Mouse (Mus musculus): Measurements from ENCODE around the gene Tmem169. TPM values are rescaled to one million over a fixed set of nuclear protein-coding genes. Genes with fewer than 3 reads are reported as not detected.

Gene Tmem169
- polyA plus RNA-seq, 1 experiment from 2014 or later: 0.10 TPM

- H3K4me1 ChIP-seq (ENCODE audit: insufficient read depth, low read depth, low read length): no peaks in the 10 kb centered on the region
- no peaks in the 10 kb centered on the region for H3K9me3 ChIP-seq (ENCODE audit: low read length)
- ATAC-seq (no peak), DNase-seq (ENCODE audit: low spot score) (no peak)
- no peaks in the 10 kb centered on the region for H3K27me3 ChIP-seq (replicated peaks; ENCODE audit: insufficient read depth, low read length)
- H3K36me3 ChIP-seq (ENCODE audit: insufficient read depth, low read length): no peaks in the 10 kb centered on the region
- no peak overlapping the region for H3K4me2 ChIP-seq (replicated peaks; ENCODE audit: low read depth, low read length)
- no peak overlapping the region for H3K9ac ChIP-seq (replicated peaks; ENCODE audit: low read depth)
- 96% methylated on average over 4 of the region's 4 CpGs for WGBS
- no peak overlapping the region for H3K27ac ChIP-seq (ENCODE audit: low read length)
- no peak overlapping the region for H3K4me3 ChIP-seq (ENCODE audit: low read depth, low read length)
- no peak for TF ChIP-seq EP300 (IDR thresholded peaks at IDR 0.05)
- TF ChIP-seq CTCF (IDR thresholded peaks at IDR 0.05): no peak
Measured at GRCm38 (mm10) chr1:72323248-72323647, 39.1 kb downstream of the Tmem169 start.

DNA sequence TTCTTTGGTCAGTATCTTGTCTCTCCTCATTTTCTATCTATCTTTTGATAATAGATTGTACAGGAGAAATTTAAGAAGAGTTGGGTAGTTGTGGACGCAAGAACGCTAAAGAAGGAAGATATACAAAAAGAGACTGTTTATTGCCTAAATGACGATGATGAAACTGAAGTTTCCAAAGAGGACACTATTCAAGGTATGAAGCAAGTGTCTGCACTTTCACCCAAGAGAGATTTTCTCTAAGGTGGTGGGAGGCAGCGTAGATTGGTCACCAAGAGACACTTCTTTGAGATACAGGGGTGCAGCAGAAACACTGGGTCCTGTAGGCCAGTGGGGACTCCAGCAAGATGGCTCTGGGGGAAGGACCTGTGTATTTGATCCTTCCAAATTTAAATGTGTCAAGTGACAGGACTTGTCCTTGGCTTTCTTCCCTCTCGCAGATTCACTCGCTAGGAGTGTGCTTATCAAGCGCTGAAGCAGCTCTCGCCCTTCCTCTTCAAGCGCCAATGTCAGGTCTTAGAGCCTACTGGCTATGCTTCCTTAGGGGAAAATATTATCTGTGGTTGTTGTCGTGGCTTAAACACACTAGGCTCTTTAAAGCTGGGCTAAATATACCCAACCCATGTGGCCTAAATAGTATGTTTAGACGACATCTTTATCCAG lies 42.1 kb downstream of the Tmem169 start:
- Histone ChIP-seq H3K9ac (replicated peaks; ENCODE audit: low read depth) (no peak overlapping the region), H3K9me3 (ENCODE audit: low read length) (no peaks in the 10 kb centered on the region), H3K4me2 (replicated peaks; ENCODE audit: low read depth, low read length) (no peak overlapping the region), H3K27me3 (replicated peaks; ENCODE audit: insufficient read depth, low read length) (no peaks in the 10 kb centered on the region), H3K4me3 (ENCODE audit: low read depth, low read length) (no peak overlapping the region), H3K27ac (ENCODE audit: low read length) (no peak overlapping the region), H3K36me3 (ENCODE audit: insufficient read depth, low read length) (no peaks in the 10 kb centered on the region), H3K4me1 (ENCODE audit: insufficient read depth, low read depth, low read length) (no peaks in the 10 kb centered on the region)
- 92% methylated on average over 11 of the region's 11 CpGs for WGBS
- no peak for TF ChIP-seq EP300 (IDR thresholded peaks at IDR 0.05)
- no peak for TF ChIP-seq CTCF (IDR thresholded peaks at IDR 0.05)
- no peak for DNase-seq (ENCODE audit: low spot score)
- no peak for ATAC-seq

DNA sequence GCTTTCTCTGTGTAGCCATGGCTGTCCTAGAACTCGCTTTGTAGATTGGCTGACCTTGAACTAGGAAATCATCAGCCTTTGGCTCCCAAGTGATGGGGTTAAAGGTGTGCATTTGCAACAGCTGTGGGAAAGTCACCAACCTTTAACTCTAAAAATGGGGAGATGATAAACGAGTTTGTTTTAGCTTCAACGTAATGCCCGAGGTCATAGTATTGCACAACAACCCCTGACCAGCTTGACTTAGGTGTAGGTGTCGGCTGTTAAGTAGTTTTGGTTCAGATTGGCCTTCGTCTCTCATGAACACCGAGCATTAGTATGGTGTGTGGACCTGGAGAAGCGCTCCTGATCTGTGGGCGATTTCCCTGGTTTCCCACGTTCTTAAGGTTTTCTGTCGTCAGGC lies 50.6 kb downstream of the Tmem169 start:
- no peak overlapping the region for H3K4me2 ChIP-seq (replicated peaks; ENCODE audit: low read depth, low read length)
- no peak overlapping the region for H3K27ac ChIP-seq (ENCODE audit: low read length)
- H3K4me3 ChIP-seq (ENCODE audit: low read depth, low read length): no peak overlapping the region
- H3K36me3 ChIP-seq (ENCODE audit: insufficient read depth, low read length): no peaks in the 10 kb centered on the region
- no peak for DNase-seq (ENCODE audit: low spot score)
- no peaks in the 10 kb centered on the region for H3K9me3 ChIP-seq (ENCODE audit: low read length)
- no peak overlapping the region for H3K9ac ChIP-seq (replicated peaks; ENCODE audit: low read depth)
- ATAC-seq: no peak
- H3K27me3 ChIP-seq (replicated peaks; ENCODE audit: insufficient read depth, low read length): no peaks in the 10 kb centered on the region
- no peaks in the 10 kb centered on the region for H3K4me1 ChIP-seq (ENCODE audit: insufficient read depth, low read depth, low read length)
- 86% methylated on average over 11 of the region's 11 CpGs for WGBS
- TF ChIP-seq EP300 (IDR thresholded peaks at IDR 0.05): no peak
- no peak for TF ChIP-seq CTCF (IDR thresholded peaks at IDR 0.05)

- DNase-seq (ENCODE audit: low spot score): no peak
- H3K4me2 ChIP-seq (replicated peaks; ENCODE audit: low read depth, low read length): no peak overlapping the region
- H3K4me1 ChIP-seq (ENCODE audit: insufficient read depth, low read depth, low read length): no peaks in the 10 kb centered on the region
- H3K9me3 ChIP-seq (ENCODE audit: low read length): no peaks in the 10 kb centered on the region
- H3K9ac ChIP-seq (replicated peaks; ENCODE audit: low read depth): no peak overlapping the region
- no peak overlapping the region for H3K4me3 ChIP-seq (ENCODE audit: low read depth, low read length)
- no peak overlapping the region for H3K27ac ChIP-seq (ENCODE audit: low read length)
- WGBS: 96% methylated on average over 8 of the region's 8 CpGs
- no peak for ATAC-seq
- TF ChIP-seq EP300 (IDR thresholded peaks at IDR 0.05) (no peak), CTCF (IDR thresholded peaks at IDR 0.05) (no peak)
- H3K27me3 ChIP-seq (replicated peaks; ENCODE audit: insufficient read depth, low read length): no peaks in the 10 kb centered on the region
- H3K36me3 ChIP-seq (ENCODE audit: insufficient read depth, low read length): no peaks in the 10 kb centered on the region
Measured at GRCm38 (mm10) chr1:72336780-72337179, 52.6 kb downstream of the Tmem169 start.

DNA sequence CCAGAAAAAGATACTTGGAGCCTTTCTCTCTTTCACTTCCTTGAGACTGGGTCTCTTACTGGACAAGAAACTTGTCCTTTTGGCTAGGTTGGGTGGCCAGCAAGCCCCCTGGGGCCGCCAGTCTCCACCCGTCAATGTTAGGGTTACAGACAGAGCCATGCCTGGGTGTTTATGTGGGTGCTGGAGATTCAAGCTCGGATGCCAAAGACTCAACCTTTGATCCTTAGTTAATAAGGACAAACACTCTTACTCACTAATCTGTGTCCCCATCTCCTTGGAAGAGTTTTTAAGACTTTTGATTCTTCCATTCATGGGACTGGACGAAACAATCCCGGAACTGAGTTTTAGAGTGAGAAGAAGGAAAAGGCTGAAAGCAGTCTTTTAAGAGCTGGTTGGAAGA lies 54.2 kb downstream of the Tmem169 start:
- no peaks in the 10 kb centered on the region for H3K9me3 ChIP-seq (ENCODE audit: low read length)
- no peaks in the 10 kb centered on the region for H3K36me3 ChIP-seq (ENCODE audit: insufficient read depth, low read length)
- no peak for ATAC-seq
- H3K27ac ChIP-seq (ENCODE audit: low read length): no peak overlapping the region
- H3K4me3 ChIP-seq (ENCODE audit: low read depth, low read length): no peak overlapping the region
- H3K4me1 ChIP-seq (ENCODE audit: insufficient read depth, low read depth, low read length): no peaks in the 10 kb centered on the region
- H3K4me2 ChIP-seq (replicated peaks; ENCODE audit: low read depth, low read length): no peak overlapping the region
- H3K27me3 ChIP-seq (replicated peaks; ENCODE audit: insufficient read depth, low read length): no peaks in the 10 kb centered on the region
- TF ChIP-seq EP300 (IDR thresholded peaks at IDR 0.05) (no peak), CTCF (IDR thresholded peaks at IDR 0.05) (no peak)
- H3K9ac ChIP-seq (replicated peaks; ENCODE audit: low read depth): no peak overlapping the region
- WGBS: 90% methylated on average over 5 of the region's 5 CpGs
- DNase-seq (ENCODE audit: low spot score): no peak

DNA sequence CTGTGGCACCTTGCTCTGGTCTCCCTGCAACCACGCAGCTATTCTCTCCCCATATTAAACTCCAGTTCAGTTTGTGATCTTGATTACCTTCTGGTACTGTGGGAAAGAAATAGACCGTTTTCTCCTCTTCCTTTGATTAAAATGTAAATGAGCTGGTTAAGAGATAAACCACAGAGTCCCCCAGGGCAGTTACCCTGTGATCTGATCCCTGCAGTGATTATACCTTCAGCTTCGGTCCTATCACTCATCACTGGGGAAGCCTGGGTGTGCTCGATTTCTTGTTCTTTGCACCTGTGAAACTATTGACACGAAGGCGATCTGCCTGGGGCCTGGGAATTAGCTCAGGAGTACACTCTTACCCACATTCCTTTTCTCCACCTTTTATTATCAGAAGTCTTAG lies 63.7 kb downstream of the Tmem169 start:
- 85% methylated on average over 6 of the region's 6 CpGs for WGBS
- H3K4me3 ChIP-seq (ENCODE audit: low read depth, low read length): no peak overlapping the region
- H3K9me3 ChIP-seq (ENCODE audit: low read length): no peaks in the 10 kb centered on the region
- H3K27me3 ChIP-seq (replicated peaks; ENCODE audit: insufficient read depth, low read length): no peaks in the 10 kb centered on the region
- DNase-seq (ENCODE audit: low spot score): no peak
- TF ChIP-seq CTCF (IDR thresholded peaks at IDR 0.05) (no peak), EP300 (IDR thresholded peaks at IDR 0.05) (no peak)
- no peaks in the 10 kb centered on the region for H3K4me1 ChIP-seq (ENCODE audit: insufficient read depth, low read depth, low read length)
- no peaks in the 10 kb centered on the region; the same call in 1 of the 2 replicates for H3K36me3 ChIP-seq (ENCODE audit: insufficient read depth, low read length)
- H3K27ac ChIP-seq (ENCODE audit: low read length): no peak overlapping the region
- no peak overlapping the region for H3K4me2 ChIP-seq (replicated peaks; ENCODE audit: low read depth, low read length)
- no peak for ATAC-seq
- no peak overlapping the region for H3K9ac ChIP-seq (replicated peaks; ENCODE audit: low read depth)

Other genes with a start within 250 kb of the Tmem169 start
- 0.57 and 0.98 TPM in 2 replicates for gene Mreg, start 72.1 kb upstream of the Tmem169 start, polyA plus RNA-seq (2015; fragmentation: Nextera tagmentation; extraction: Ambion mirVana)
- gene Pecr, start 55 bp upstream of the Tmem169 start, polyA plus RNA-seq (2015; fragmentation: Nextera tagmentation; extraction: Ambion mirVana): 11.1 and 12.0 TPM in 2 replicates
- gene Xrcc5, start 23.1 kb downstream of the Tmem169 start, polyA plus RNA-seq (2015; fragmentation: Nextera tagmentation; extraction: Ambion mirVana): 10.3 and 11.3 TPM in 2 replicates